Mouse (Mus musculus): Measurements from ENCODE around the gene Fn1.

Gene Fn1

GRCm38 (mm10) chr1:71648166-71648565 is 4.8 kb downstream of the Fn1 start:
- no peak for DNase-seq

- no peak for DNase-seq
Observed at GRCm38 (mm10) chr1:71646774-71647173, 6.2 kb downstream of the Fn1 start.

- no peak for DNase-seq
Observed at GRCm38 (mm10) chr1:71645999-71646398, 7.0 kb downstream of the Fn1 start.

- no peak for DNase-seq
Observed at GRCm38 (mm10) chr1:71645466-71645865, 7.5 kb downstream of the Fn1 start.

GRCm38 (mm10) chr1:71642794-71643193 is 10.2 kb downstream of the Fn1 start:
- DNase-seq = no peak

- no peak for DNase-seq
Observed at GRCm38 (mm10) chr1:71641206-71641605, 11.8 kb downstream of the Fn1 start.

- DNase-seq = no peak
Observed at GRCm38 (mm10) chr1:71640157-71640556, 12.8 kb downstream of the Fn1 start.

GRCm38 (mm10) chr1:71636665-71637064 is 16.3 kb downstream of the Fn1 start:
- DNase-seq = no peak

GRCm38 (mm10) chr1:71636116-71636515 is 16.9 kb downstream of the Fn1 start:
- DNase-seq = no peak

GRCm38 (mm10) chr1:71635101-71636014 is 17.6 kb downstream of the Fn1 start:
- DNase-seq = no peak

GRCm38 (mm10) chr1:71634471-71634981 is 18.5 kb downstream of the Fn1 start:
- no peak for DNase-seq

GRCm38 (mm10) chr1:71632387-71632786 is 20.6 kb downstream of the Fn1 start:
- DNase-seq = no peak

GRCm38 (mm10) chr1:71631811-71632210 is 21.2 kb downstream of the Fn1 start:
- no peak for DNase-seq

GRCm38 (mm10) chr1:71630243-71630642 is 22.8 kb downstream of the Fn1 start:
- peak; percentile 46 for DNase-seq

- no peak for DNase-seq
Observed at GRCm38 (mm10) chr1:71623625-71624024, 29.4 kb downstream of the Fn1 start.

- DNase-seq = no peak
Observed at GRCm38 (mm10) chr1:71621526-71621925, 31.5 kb downstream of the Fn1 start.

GRCm38 (mm10) chr1:71614545-71615246 is 38.3 kb downstream of the Fn1 start:
- no peak for DNase-seq

- no peak for DNase-seq
Observed at GRCm38 (mm10) chr1:71612256-71612655, 40.7 kb downstream of the Fn1 start.

GRCm38 (mm10) chr1:71609916-71610315 is 43.1 kb downstream of the Fn1 start:
- no peak for DNase-seq

- DNase-seq = no peak
Observed at GRCm38 (mm10) chr1:71609057-71609775, 43.8 kb downstream of the Fn1 start.

- no peak for DNase-seq
Observed at GRCm38 (mm10) chr1:71606600-71607325, 46.2 kb downstream of the Fn1 start.

- no peak for DNase-seq
Observed at GRCm38 (mm10) chr1:71605751-71606150, 47.2 kb downstream of the Fn1 start.

GRCm38 (mm10) chr1:71595365-71595764 is 57.6 kb downstream of the Fn1 start:
- DNase-seq = no peak
